Mouse (Mus musculus): ENCODE results near the gene Tcf7l2. TPM values are rescaled to one million over a fixed set of nuclear protein-coding genes. Genes with fewer than 3 reads are reported as not detected.

Tcf7l2 gene
- polyA plus RNA-seq, 1 experiment: 18.2 TPM

DNA sequence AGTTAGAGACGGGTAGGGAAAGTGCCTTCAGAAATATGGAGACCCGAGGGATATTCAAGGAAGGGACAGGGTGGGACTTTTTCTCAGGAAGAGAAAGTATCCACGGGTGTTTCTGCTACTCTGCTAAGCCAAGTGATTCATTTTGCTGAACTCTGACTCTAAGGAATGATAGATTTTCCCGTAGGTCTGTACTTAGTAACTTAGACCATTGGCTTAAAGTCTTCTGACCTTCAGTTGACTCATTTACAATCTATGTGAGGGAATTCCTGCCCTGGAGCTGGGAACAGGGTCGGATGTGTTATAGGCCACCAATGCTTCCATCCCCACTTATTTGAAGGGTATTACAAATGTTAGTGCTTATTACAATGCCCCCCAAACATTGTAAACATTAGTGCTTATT is 29.9 kb upstream of the Tcf7l2 start:
- no peaks in the 10 kb centered on the region; the same call in 1 of the 2 replicates for H3K4me1 ChIP-seq (ENCODE audit: control insufficient read depth, insufficient read depth, low read length)
- TF ChIP-seq CTCF (conservative IDR thresholded peaks at IDR 0.05; ENCODE audit: insufficient read depth, insufficient read length, low read depth, low read length) (no peak), POLR2A (IDR thresholded peaks at IDR 0.05; ENCODE audit: low read depth, low read length) (no peak)
- no peak overlapping the region for H3K4me3 ChIP-seq (ENCODE audit: insufficient read depth, low read depth, low read length)
- no peaks in the 10 kb centered on the region for H3K36me3 ChIP-seq (ENCODE audit: control insufficient read depth, insufficient read depth, low read length)
- H3K27me3 ChIP-seq (replicated peaks; ENCODE audit: control insufficient read depth, insufficient read depth, low read length): no peaks in the 10 kb centered on the region
- 60% methylated on average over 5 of the region's 5 CpGs for WGBS
- no peak for DNase-seq
- no peak overlapping the region for H3K27ac ChIP-seq (ENCODE audit: insufficient read depth, low read depth, low read length)

GRCm38 (mm10) chr19:55712678-55713077 is 28.9 kb upstream of the Tcf7l2 start:
- no peak for DNase-seq

GRCm38 (mm10) chr19:55714015-55714414 is 27.6 kb upstream of the Tcf7l2 start:
- TF ChIP-seq POLR2A (IDR thresholded peaks at IDR 0.05; ENCODE audit: low read depth, low read length) (no peak), CTCF (conservative IDR thresholded peaks at IDR 0.05; ENCODE audit: insufficient read depth, insufficient read length, low read depth, low read length) (no peak)
- 81% methylated on average over 4 of the region's 4 CpGs for WGBS
- H3K4me1 ChIP-seq (ENCODE audit: control insufficient read depth, insufficient read depth, low read length): no peaks in the 10 kb centered on the region
- H3K36me3 ChIP-seq (ENCODE audit: control insufficient read depth, insufficient read depth, low read length): no peaks in the 10 kb centered on the region
- no peak for DNase-seq
- H3K4me3 ChIP-seq (ENCODE audit: insufficient read depth, low read depth, low read length): no peak overlapping the region
- H3K27ac ChIP-seq (ENCODE audit: insufficient read depth, low read depth, low read length): no peak overlapping the region
- no peaks in the 10 kb centered on the region for H3K27me3 ChIP-seq (replicated peaks; ENCODE audit: control insufficient read depth, insufficient read depth, low read length)

More at GRCm38 (mm10) chr19:55712678-55713077, 28.9 kb upstream of the Tcf7l2 start:
- H3K27me3 ChIP-seq (replicated peaks; ENCODE audit: control insufficient read depth, insufficient read depth, low read length): no peaks in the 10 kb centered on the region
- no peak overlapping the region for H3K4me3 ChIP-seq (ENCODE audit: insufficient read depth, low read depth, low read length)
- no peak for TF ChIP-seq POLR2A (IDR thresholded peaks at IDR 0.05; ENCODE audit: low read depth, low read length)
- TF ChIP-seq CTCF (conservative IDR thresholded peaks at IDR 0.05; ENCODE audit: insufficient read depth, insufficient read length, low read depth, low read length): no peak
- no peaks in the 10 kb centered on the region; the same call in 1 of the 2 replicates for H3K4me1 ChIP-seq (ENCODE audit: control insufficient read depth, insufficient read depth, low read length)
- no peaks in the 10 kb centered on the region for H3K36me3 ChIP-seq (ENCODE audit: control insufficient read depth, insufficient read depth, low read length)
- no peak overlapping the region for H3K27ac ChIP-seq (ENCODE audit: insufficient read depth, low read depth, low read length)
- 78% methylated on average over 2 of the region's 2 CpGs for WGBS

DNA sequence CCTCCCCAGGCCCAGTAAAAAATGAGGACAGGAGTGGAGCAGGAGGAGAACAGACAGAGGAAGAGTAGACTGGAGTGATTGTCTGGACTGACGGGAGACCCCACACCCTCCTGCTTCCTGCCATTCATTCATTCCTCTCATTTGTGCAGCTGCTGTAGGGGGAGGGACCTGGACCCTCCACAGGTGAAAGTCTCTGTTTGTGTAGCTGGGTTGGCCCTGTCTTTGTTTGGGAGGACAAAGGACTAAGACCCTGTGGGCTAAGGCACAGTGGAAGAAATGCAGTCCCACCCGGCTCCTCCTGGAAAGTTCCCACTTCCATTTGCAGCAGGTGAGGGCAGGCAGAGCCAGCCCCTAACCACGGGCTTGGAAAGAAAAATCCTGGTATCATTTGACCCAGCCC is 27.0 kb upstream of the Tcf7l2 start:
- no peaks in the 10 kb centered on the region for H3K36me3 ChIP-seq (ENCODE audit: control insufficient read depth, insufficient read depth, low read length)
- H3K4me3 ChIP-seq (ENCODE audit: insufficient read depth, low read depth, low read length): no peak overlapping the region
- WGBS: 65% methylated on average over 3 of the region's 3 CpGs
- TF ChIP-seq POLR2A (IDR thresholded peaks at IDR 0.05; ENCODE audit: low read depth, low read length) (no peak), CTCF (conservative IDR thresholded peaks at IDR 0.05; ENCODE audit: insufficient read depth, insufficient read length, low read depth, low read length) (no peak)
- no peak for DNase-seq
- no peaks in the 10 kb centered on the region for H3K27me3 ChIP-seq (replicated peaks; ENCODE audit: control insufficient read depth, insufficient read depth, low read length)
- no peaks in the 10 kb centered on the region for H3K4me1 ChIP-seq (ENCODE audit: control insufficient read depth, insufficient read depth, low read length)
- H3K27ac ChIP-seq (ENCODE audit: insufficient read depth, low read depth, low read length): no peak overlapping the region

DNA sequence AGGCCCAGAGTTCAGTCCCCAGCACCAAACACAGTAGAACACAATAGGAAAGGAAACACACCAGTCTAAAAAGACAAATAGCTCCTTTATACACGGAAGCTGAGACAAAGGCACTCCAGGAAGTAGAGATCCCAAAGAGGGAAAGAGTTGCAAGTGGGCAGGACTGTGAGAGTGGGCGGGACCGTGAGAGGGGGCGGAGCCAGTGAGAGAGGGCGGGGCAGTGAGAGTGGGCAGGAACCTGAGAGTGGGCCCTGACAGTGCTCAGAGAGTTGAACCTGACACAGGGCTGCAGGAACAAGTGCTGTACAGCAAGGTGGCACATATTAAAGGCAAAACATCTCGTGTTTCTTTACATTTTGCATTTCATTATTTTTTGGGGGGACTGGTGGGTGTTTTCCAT is 22.5 kb upstream of the Tcf7l2 start:
- Histone ChIP-seq H3K4me1 (ENCODE audit: control insufficient read depth, insufficient read depth, low read length) (no peaks in the 10 kb centered on the region), H3K27ac (ENCODE audit: insufficient read depth, low read depth, low read length) (no peak overlapping the region), H3K4me3 (ENCODE audit: insufficient read depth, low read depth, low read length) (no peak overlapping the region), H3K36me3 (ENCODE audit: control insufficient read depth, insufficient read depth, low read length) (no peaks in the 10 kb centered on the region), H3K27me3 (replicated peaks; ENCODE audit: control insufficient read depth, insufficient read depth, low read length) (no peaks in the 10 kb centered on the region)
- DNase-seq: no peak
- WGBS: 83% methylated on average over 6 of the region's 6 CpGs
- TF ChIP-seq POLR2A (IDR thresholded peaks at IDR 0.05; ENCODE audit: low read depth, low read length): no peak
- TF ChIP-seq CTCF (conservative IDR thresholded peaks at IDR 0.05; ENCODE audit: insufficient read depth, insufficient read length, low read depth, low read length): no peak

GRCm38 (mm10) chr19:55719524-55720408 is 21.9 kb upstream of the Tcf7l2 start:
- no peak for DNase-seq
- Histone ChIP-seq H3K27me3 (replicated peaks; ENCODE audit: control insufficient read depth, insufficient read depth, low read length) (no peaks in the 10 kb centered on the region), H3K36me3 (ENCODE audit: control insufficient read depth, insufficient read depth, low read length) (no peaks in the 10 kb centered on the region), H3K4me1 (ENCODE audit: control insufficient read depth, insufficient read depth, low read length) (no peaks in the 10 kb centered on the region), H3K27ac (ENCODE audit: insufficient read depth, low read depth, low read length) (no peak overlapping the region), H3K4me3 (ENCODE audit: insufficient read depth, low read depth, low read length) (no peak overlapping the region)
- TF ChIP-seq CTCF (conservative IDR thresholded peaks at IDR 0.05; ENCODE audit: insufficient read depth, insufficient read length, low read depth, low read length) (no peak), POLR2A (IDR thresholded peaks at IDR 0.05; ENCODE audit: low read depth, low read length) (no peak)
- WGBS: 81% methylated on average over 20 of the region's 20 CpGs

GRCm38 (mm10) chr19:55720409-55721092 is 21.1 kb upstream of the Tcf7l2 start:
- no peaks in the 10 kb centered on the region for H3K36me3 ChIP-seq (ENCODE audit: control insufficient read depth, insufficient read depth, low read length)
- no peaks in the 10 kb centered on the region for H3K4me1 ChIP-seq (ENCODE audit: control insufficient read depth, insufficient read depth, low read length)
- no peak overlapping the region for H3K4me3 ChIP-seq (ENCODE audit: insufficient read depth, low read depth, low read length)
- 82% methylated on average over 16 of the region's 16 CpGs for WGBS
- no peak for TF ChIP-seq POLR2A (IDR thresholded peaks at IDR 0.05; ENCODE audit: low read depth, low read length)
- TF ChIP-seq CTCF (conservative IDR thresholded peaks at IDR 0.05; ENCODE audit: insufficient read depth, insufficient read length, low read depth, low read length): no peak
- no peak for DNase-seq
- no peaks in the 10 kb centered on the region for H3K27me3 ChIP-seq (replicated peaks; ENCODE audit: control insufficient read depth, insufficient read depth, low read length)
- no peak overlapping the region for H3K27ac ChIP-seq (ENCODE audit: insufficient read depth, low read depth, low read length)

All from kidney, adult 2 months (tissue).